Mouse (Mus musculus): ENCODE measurements around the gene Magi2.

Gene Magi2

GRCm38 (mm10) chr5:20582995-20583435 lies 1356.2 kb downstream of the Magi2 start:
- no peak for DNase-seq (ENCODE audit: low spot score in 2 of 2)

- no peak for DNase-seq (ENCODE audit: low spot score in 2 of 2)
These were observed 1356.8 kb downstream of the Magi2 start for GRCm38 (mm10) chr5:20583639-20584038.

DNA sequence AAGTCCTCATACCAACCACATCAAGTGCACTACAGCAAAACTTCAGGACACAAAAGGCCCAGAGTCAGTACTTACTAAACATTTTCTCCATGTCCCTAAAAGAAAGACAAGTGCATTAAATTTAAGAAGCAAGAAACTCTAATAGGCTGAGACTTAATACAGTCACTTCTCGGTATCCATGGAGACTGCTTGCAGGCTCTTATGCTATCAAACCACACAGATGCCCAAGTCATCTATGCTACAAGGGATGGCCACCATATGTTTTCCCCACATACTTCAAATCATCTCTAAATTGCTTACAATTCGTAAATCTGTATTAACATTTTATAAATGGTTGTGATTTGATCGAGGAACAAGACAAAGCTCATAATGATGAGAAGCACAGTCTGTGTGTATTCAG lies 1357.9 kb downstream of the Magi2 start:
- no peak for DNase-seq (ENCODE audit: low spot score in 2 of 2)

GRCm38 (mm10) chr5:20589731-20590130 lies 1362.9 kb downstream of the Magi2 start:
- no peak for DNase-seq (ENCODE audit: low spot score in 2 of 2)

- no peak for DNase-seq (ENCODE audit: low spot score in 2 of 2)
These were observed 1371.4 kb downstream of the Magi2 start for GRCm38 (mm10) chr5:20598196-20598595.

DNA sequence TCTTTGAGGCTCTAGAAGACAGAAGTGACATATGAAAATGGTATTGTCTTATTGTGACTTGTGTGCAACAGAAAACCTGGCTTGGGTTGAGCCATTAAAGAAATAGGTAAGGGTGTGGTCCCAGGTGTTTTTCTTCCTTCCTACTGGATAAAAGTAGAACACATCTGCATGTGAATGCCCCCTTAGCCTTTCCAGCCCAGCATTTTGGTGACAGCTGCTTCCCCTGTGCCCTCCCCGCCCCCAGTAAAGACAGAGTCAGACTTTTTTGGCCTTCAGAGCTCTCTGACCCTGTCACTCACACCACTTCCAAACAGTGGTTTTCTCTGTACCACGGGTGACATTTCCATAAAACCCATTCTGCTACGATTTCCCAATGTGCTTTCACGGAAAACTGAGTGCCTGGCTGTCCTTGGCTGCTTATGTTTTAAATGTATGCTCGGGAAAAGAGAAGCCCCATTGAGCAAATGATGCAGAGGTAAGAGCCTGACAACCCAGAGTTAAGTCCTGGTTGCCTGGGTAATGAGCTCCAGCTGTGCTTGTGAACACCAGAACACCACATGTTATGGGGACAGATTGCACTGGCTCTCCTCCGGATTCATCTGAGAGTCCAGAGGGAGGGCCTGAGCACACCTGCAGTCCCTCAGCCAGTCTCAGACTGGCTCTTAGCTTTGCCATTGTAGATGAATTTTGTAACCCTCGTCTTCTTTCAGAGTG lies 1377.1 kb downstream of the Magi2 start:
- DNase-seq (ENCODE audit: low spot score in 2 of 2) = no peak

GRCm38 (mm10) chr5:20606497-20606896 lies 1379.7 kb downstream of the Magi2 start:
- no peak for DNase-seq (ENCODE audit: low spot score in 2 of 2)

DNA sequence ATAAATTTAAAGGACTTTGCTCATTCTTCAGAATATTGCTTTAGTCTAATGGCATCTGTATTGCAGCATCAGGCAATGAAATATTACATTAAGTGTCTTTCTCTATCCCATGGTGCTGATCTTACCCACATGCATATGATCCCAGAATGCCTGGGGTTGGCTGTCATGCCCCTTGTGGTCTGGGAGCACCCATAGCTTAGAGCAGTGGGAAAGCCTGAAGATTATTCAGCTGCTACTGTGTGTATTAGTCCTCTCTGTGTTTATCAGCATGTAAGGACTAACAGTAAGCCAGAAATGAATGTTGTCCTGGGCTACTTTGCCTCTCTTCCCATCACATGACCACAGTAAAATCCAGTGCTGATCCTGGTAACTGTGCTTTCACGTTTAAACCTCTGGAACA lies 1380.7 kb downstream of the Magi2 start:
- DNase-seq (ENCODE audit: low spot score in 2 of 2) = no peak

DNA sequence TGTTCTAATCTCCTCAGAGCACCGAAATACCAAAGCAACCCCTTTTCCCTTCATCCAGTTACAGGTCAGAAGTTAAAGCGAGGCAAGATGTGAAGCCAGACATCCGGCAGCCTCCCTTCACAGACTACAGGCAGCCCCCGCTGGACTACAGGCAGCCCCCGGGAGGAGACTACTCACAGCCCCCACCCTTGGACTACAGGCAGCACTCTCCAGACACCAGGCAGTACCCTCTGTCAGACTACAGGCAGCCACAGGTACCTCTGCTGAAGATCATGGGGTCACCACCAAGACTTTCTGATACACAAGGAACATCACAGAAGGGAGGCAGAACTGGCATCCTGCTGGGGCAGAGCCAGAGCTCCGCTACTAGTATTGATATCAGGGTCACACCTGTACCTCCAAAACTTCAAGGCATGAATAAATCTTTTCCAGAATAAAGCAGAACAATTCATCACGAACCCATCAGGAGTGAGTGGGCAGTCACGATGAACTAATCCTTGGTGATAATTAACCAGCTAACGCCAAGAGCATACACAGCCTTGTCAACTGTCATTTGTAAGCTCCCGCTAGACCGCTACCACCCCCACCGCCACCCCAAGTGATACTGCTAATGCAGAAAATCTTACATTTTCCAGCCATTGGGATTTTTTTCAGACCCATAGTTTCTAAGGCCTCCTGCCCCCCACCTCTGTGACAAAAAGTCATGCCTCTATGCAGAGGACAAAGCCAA lies 1382.5 kb downstream of the Magi2 start:
- DNase-seq (ENCODE audit: low spot score in 2 of 2) = no peak

DNA sequence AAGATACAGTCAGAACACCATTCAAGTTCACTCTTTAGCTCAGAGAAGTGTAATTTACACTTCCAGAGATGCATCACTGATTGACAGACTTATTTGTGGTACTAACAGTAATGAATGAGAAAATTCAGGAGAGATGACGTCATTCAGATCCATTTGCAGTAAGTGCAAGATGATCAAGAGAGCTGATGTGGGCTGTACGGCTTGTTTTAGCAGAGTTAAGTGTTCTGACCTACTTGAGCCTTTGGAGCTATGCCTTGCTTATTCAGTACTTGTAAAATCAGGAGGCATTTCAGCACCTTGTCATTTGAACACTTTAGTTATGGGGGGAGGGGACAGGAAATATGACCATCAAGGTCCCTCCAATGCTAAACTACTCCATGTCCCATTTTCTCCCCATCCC lies 1383.8 kb downstream of the Magi2 start:
- no peak for DNase-seq (ENCODE audit: low spot score in 2 of 2)

- DNase-seq (ENCODE audit: low spot score in 2 of 2) = no peak
These were observed 1385.8 kb downstream of the Magi2 start for GRCm38 (mm10) chr5:20612616-20613015.

DNA sequence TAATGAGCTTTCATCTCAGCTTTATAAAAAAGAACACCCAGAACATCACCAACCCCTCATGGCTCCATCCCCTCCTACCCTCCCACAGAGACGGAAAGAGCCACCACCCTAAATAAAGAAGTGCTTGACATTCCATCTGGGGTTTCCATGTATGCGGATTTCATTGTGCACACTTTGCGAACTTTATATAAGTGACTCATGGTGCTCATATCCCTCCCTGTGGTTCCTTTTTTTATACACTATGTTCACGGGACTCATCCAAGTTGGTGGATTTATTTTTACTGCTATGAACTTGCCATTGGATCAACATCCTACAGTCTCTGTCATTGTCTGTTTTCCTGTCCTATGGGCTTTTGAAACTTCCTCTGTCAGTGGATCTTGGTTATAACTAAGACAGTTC lies 1388.1 kb downstream of the Magi2 start:
- DNase-seq (ENCODE audit: low spot score in 2 of 2) = no peak

GRCm38 (mm10) chr5:20620596-20621511 lies 1394.0 kb downstream of the Magi2 start:
- DNase-seq (ENCODE audit: low spot score in 2 of 2) = no peak

DNA sequence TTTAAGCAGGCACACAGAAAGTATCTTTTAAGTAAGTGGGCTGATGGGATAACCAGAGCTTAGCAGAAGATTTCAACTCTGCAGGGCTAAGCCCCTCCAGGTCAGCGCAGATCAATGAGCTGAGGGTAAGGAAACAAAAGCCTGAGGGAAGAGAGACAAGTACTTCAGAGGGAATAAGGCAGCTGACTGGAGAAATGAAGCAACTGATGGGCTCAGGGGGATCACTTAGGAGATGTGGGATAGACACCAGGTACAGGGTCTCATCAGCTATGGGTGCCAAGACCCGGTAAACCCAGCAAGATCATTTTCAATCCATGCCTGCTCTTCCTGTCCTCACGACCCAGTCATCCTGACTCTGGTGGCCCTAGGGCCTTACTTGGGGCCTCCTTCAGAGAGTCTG lies 1395.6 kb downstream of the Magi2 start:
- DNase-seq (ENCODE audit: low spot score in 2 of 2) = no peak

GRCm38 (mm10) chr5:20622837-20623573 lies 1396.2 kb downstream of the Magi2 start:
- no peak for DNase-seq (ENCODE audit: low spot score in 2 of 2)

- no peak for DNase-seq (ENCODE audit: low spot score in 2 of 2)
These were observed 1398.3 kb downstream of the Magi2 start for GRCm38 (mm10) chr5:20625117-20625516.

- DNase-seq (ENCODE audit: low spot score in 2 of 2) = no peak
These were observed 1402.2 kb downstream of the Magi2 start for GRCm38 (mm10) chr5:20628954-20629601.

DNA sequence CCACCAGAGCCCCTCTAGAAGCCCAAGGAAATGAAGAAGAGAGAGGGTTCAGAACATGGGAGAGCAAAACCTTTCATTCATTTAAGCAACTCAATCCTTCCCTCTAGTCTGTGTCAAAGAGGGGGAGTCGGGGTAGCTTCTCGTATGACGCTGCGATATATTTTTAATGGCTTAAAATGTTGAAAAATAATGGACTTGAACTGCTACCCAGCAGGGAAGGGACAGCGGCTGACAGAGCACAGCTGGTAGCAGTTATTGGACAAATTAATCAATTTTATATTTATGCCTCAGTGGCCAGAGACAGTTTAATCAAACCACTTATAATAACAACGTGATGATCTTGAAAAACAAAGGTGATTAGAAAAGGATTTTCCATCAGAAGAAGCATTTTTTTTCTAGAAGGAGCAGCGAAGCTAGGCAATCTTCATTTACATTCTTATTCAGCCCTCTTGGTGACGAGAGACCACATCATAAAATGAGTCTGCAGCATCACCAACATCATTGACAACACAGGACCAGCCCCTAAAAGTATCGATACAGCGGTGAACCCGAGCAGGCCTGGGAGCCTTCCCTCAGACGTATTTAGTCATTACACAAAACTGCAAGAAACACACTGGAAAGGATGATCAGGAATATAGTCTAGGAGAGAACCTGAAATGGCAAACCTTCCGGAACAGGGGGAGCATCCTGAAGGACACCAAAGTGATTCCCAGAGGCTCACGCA lies 1407.4 kb downstream of the Magi2 start:
- DNase-seq (ENCODE audit: low spot score in 2 of 2) = no peak

GRCm38 (mm10) chr5:20634822-20635221 lies 1408.0 kb downstream of the Magi2 start:
- DNase-seq (ENCODE audit: low spot score in 2 of 2) = no peak

DNA sequence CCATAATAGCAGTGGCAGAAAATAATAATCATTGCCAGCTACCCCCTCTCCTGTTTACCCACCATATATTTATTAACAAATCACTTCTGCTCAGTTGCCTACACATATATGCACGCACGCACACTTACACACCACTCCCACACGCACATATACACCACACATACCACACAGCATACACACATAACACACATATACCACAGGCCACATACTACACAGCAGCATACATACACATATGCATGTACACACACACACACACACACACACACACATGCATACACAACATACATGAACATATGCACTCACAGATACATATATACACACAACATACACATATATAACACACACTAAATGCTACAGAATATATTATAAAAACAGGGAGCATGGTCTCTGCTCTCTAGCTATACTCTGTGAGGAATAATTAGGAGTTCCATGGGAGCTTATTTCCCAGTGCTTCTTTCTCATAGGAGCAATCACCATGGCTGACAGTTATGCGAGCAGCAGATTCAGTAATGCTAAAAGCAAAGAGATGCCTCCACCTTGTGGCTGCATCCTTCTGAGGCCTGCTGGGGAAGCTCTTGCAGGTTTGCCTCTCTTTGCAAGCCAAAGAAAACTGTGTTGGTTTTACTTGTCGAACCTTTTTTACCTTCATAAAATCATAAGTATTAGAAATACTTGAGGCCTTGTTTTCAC lies 1410.6 kb downstream of the Magi2 start:
- no peak for DNase-seq (ENCODE audit: low spot score in 2 of 2)

Data from spleen, postnatal 10 days (tissue).